Mouse (Mus musculus): ENCODE measurements around the gene Rnf169.

DNA sequence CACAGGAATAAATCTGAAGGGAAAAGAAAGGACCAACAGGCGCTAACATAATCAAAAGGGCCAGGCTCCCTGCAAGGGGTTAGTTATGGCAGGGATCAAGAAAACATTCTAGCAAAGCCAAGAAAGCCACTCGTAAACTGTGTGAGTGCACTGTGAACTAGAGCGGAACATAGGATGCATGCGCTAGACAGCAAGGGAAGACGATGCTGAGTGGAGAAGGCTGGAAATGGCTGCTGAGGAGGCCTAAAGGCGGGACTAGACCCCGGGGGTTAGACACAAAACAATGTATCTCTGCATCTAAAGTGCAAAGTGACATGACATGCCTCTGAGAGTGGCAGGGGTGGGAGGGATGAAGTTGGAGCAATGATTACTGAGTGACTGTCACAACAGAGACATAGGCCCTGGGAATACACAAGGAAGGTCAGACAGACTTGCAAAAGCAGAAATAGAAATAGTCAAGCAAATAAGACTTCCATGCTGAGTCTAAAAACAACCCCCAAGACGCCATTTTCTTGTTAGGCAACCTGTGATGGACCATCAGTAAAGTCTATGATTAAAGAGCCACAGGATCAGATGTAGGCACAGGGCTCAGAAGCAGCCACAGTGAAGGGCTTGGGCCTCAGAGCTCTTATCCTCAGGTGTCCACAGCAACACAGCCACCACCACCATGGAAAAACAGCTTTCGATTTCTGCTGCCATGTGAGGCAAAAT is 14.1 kb downstream of the Rnf169 start:
- TF ChIP-seq CTCF (IDR thresholded peaks at IDR 0.05; ENCODE audit: low read depth), result no peak
- TF ChIP-seq EP300 (IDR thresholded peaks at IDR 0.05; ENCODE audit: low read depth), result no peak

All from liver, postnatal 0 days (tissue).